Mouse (Mus musculus): Measurements from ENCODE around the gene Rph3al.
A peak's percentile ranks its signal among the peaks of the same experiment; 100 is the strongest.

Gene Rph3al

GRCm38 (mm10) chr11:75950459-75950858, 12.2 kb upstream of the Rph3al start:
- DNase-seq (ENCODE audit: low spot score), result no peak

- DNase-seq (ENCODE audit: low spot score), result no peak
Measured at GRCm38 (mm10) chr11:75948789-75949188, 10.6 kb upstream of the Rph3al start.

GRCm38 (mm10) chr11:75947223-75947622, 9.0 kb upstream of the Rph3al start:
- DNase-seq (ENCODE audit: low spot score), result no peak

GRCm38 (mm10) chr11:75945805-75946450, 7.7 kb upstream of the Rph3al start:
- DNase-seq (ENCODE audit: low spot score), result peak; percentile 24

GRCm38 (mm10) chr11:75937370-75937871, 808 bp downstream of the Rph3al start:
- DNase-seq (ENCODE audit: low spot score), result peak; percentile 22

- no peak for DNase-seq (ENCODE audit: low spot score)
Measured at GRCm38 (mm10) chr11:75935819-75936430, 2.3 kb downstream of the Rph3al start.

GRCm38 (mm10) chr11:75934425-75934824, 3.8 kb downstream of the Rph3al start:
- no peak for DNase-seq (ENCODE audit: low spot score)

- DNase-seq (ENCODE audit: low spot score), result no peak
Measured at GRCm38 (mm10) chr11:75933371-75933770, 4.9 kb downstream of the Rph3al start.

GRCm38 (mm10) chr11:75930911-75931678, 7.1 kb downstream of the Rph3al start:
- no peak for DNase-seq (ENCODE audit: low spot score)

GRCm38 (mm10) chr11:75930208-75930607, 8.0 kb downstream of the Rph3al start:
- DNase-seq (ENCODE audit: low spot score), result no peak

- DNase-seq (ENCODE audit: low spot score), result no peak
Measured at GRCm38 (mm10) chr11:75927881-75928280, 10.3 kb downstream of the Rph3al start.

GRCm38 (mm10) chr11:75926431-75927312, 11.6 kb downstream of the Rph3al start:
- peak; percentile 40 for DNase-seq (ENCODE audit: low spot score)

- DNase-seq (ENCODE audit: low spot score), result no peak
Measured at GRCm38 (mm10) chr11:75925801-75926200, 12.4 kb downstream of the Rph3al start.

GRCm38 (mm10) chr11:75922741-75923140, 15.5 kb downstream of the Rph3al start:
- DNase-seq (ENCODE audit: low spot score), result no peak

- no peak for DNase-seq (ENCODE audit: low spot score)
Measured at GRCm38 (mm10) chr11:75919139-75919538, 19.1 kb downstream of the Rph3al start.

GRCm38 (mm10) chr11:75917340-75917739, 20.9 kb downstream of the Rph3al start:
- no peak for DNase-seq (ENCODE audit: low spot score)

- no peak for DNase-seq (ENCODE audit: low spot score)
Measured at GRCm38 (mm10) chr11:75913953-75914352, 24.3 kb downstream of the Rph3al start.

GRCm38 (mm10) chr11:75912944-75913657, 25.1 kb downstream of the Rph3al start:
- peak; percentile 87 for DNase-seq (ENCODE audit: low spot score)

- no peak for DNase-seq (ENCODE audit: low spot score)
Measured at GRCm38 (mm10) chr11:75911962-75912361, 26.3 kb downstream of the Rph3al start.

GRCm38 (mm10) chr11:75909702-75910429, 28.4 kb downstream of the Rph3al start:
- DNase-seq (ENCODE audit: low spot score), result no peak

GRCm38 (mm10) chr11:75907406-75907805, 30.8 kb downstream of the Rph3al start:
- DNase-seq (ENCODE audit: low spot score), result no peak
